In the genomic region with DNA sequence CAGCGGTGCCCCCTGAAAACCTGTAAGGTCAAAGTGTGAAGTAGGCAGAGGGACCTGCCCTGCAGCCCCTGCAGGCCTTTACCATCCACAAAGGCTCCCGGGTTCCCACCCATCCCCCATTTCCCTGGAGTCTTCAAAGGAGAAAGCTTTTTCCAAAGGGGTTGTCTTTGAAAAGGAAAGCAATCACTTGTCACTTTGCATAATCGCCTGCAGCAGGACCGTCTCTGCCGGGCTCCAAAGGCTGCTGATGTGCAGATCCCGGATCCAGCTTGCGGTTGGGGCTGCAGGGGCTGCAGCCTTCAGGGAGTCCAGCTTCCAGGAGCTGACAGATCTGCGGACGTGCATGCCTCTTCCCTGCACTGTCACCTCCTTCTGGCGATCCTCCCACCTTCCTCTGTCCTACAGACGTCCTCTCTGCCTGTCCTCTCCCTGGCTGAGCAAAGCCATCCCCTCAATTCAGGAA, we compare ENCODE assay signal across 12 mouse cellular contexts. TPM values are rescaled to one million over a fixed set of nuclear protein-coding genes. Genes with fewer than 3 reads are reported as not detected.
DNase-seq lines count a peak whose midpoint lies in the region; ATAC-seq lines count a peak whose summit lies in the region.
"Had no signal": no experiment of that assay in that cellular context is flagged by ENCODE, and none has a peak within 500 bp of the region (broad histone marks: within the 10 kb centered on the region; RNA-seq: fewer than 3 reads in every experiment).

No protein-coding gene starts in this region.

- no peak for ATAC-seq in kidney, embryonic 16.5 days (ENCODE audit: low FRiP score, low TSS enrichment)
- peak; percentile 68 for ATAC-seq in hindbrain, embryonic 12.5 days (ENCODE audit: low FRiP score)

- no peak for DNase-seq in kidney, postnatal 14 days
- peak; percentile 84 for DNase-seq in embryo, embryonic 10.5 days (ENCODE audit: low spot score)
- DNase-seq in neural tube, embryonic 10.5 days (ENCODE audit: extremely low spot score, low spot score) = peak; percentile 66
- no peak for DNase-seq in thymus, postnatal 36 days
- no peak for DNase-seq in left cerebral cortex, adult 11 months (ENCODE audit: low spot score)
- DNase-seq in gastrocnemius, postnatal 4 days (ENCODE audit: low spot score in 2 of 2) = no peak
- DNase-seq: kidney, adult 8-10 months had no signal

- no peak overlapping the region for H3K4me3 ChIP-seq in kidney, embryonic 16.5 days (ENCODE audit: low read length)
- no peak overlapping the region for H3K4me3 ChIP-seq in hindbrain, embryonic 12.5 days

- H3K9ac ChIP-seq in kidney, embryonic 16.5 days (replicated peaks; ENCODE audit: low read length) = 0 out of 2 replicates have a peak overlapping the region, but pooled peaks have one; percentile 35
- H3K9ac ChIP-seq in hindbrain, embryonic 12.5 days = peak overlapping the region; percentile 44; the same call in 1 of the 2 replicates

- peaks cover 6% of the 10 kb centered on the region; the same call in 1 of the 2 replicates for H3K4me1 ChIP-seq in kidney, embryonic 16.5 days (ENCODE audit: insufficient read depth, low read length)
- peaks cover 45% of the 10 kb centered on the region for H3K4me1 ChIP-seq in hindbrain, embryonic 12.5 days

- peak overlapping the region; percentile 26 for H3K4me2 ChIP-seq in kidney, embryonic 16.5 days (replicated peaks; ENCODE audit: low read depth, low read length)
- peak overlapping the region; percentile 32 for H3K4me2 ChIP-seq in hindbrain, embryonic 12.5 days (replicated peaks)

- H3K9me3 ChIP-seq in kidney, embryonic 16.5 days (ENCODE audit: low read length) = no peaks in the 10 kb centered on the region
- no peaks in the 10 kb centered on the region for H3K9me3 ChIP-seq in hindbrain, embryonic 12.5 days (replicated peaks)

- WGBS in kidney, embryonic 16.5 days = 2% methylated on average over 11 of the region's 11 CpGs
- WGBS in hindbrain, embryonic 12.5 days = under 1% methylated on average over 11 of the region's 11 CpGs

- no peaks in the 10 kb centered on the region for H3K27me3 ChIP-seq in kidney, embryonic 16.5 days (ENCODE audit: insufficient read depth, low read length)
- no peaks in the 10 kb centered on the region for H3K27me3 ChIP-seq in hindbrain, embryonic 12.5 days

- H3K36me3 ChIP-seq in kidney, embryonic 16.5 days (ENCODE audit: insufficient read depth, low read length) = peaks cover 4% of the 10 kb centered on the region; the same call in 1 of the 2 replicates
- peaks cover 12% of the 10 kb centered on the region for H3K36me3 ChIP-seq in hindbrain, embryonic 12.5 days

- no peak overlapping the region for H3K27ac ChIP-seq in kidney, embryonic 16.5 days (ENCODE audit: low read length)
- peak overlapping the region; percentile 80 for H3K27ac ChIP-seq in hindbrain, embryonic 12.5 days

RNA-seq across cellular contexts. Expression of a gene that starts 6.0 kb away (rescaled TPM):
- 0.07 TPM in 1 of 2 replicates, not detected in the other for polyA plus RNA-seq in kidney, embryonic 16.5 days (2015; fragmentation: Nextera tagmentation; extraction: Ambion mirVana)
- polyA plus RNA-seq in hindbrain, embryonic 12.5 days (2016; fragmentation: Nextera tagmentation; extraction: Ambion mirVana) = not detected in 2 replicates
- not detected for total RNA-seq in gastrocnemius, postnatal 4 days (2021)
- total RNA-seq: liver, adult 2 months; MEL had no signal
- polyA plus RNA-seq: liver, adult 2 months had no signal

RNA-seq across cellular contexts. Expression of a gene that starts 12.2 kb away (rescaled TPM):
- polyA plus RNA-seq in kidney, embryonic 16.5 days (2015; fragmentation: Nextera tagmentation; extraction: Ambion mirVana) = 0.10 TPM in 1 of 2 replicates, not detected in the other
- 0.17 TPM in 1 of 2 replicates, not detected in the other for polyA plus RNA-seq in hindbrain, embryonic 12.5 days (2016; fragmentation: Nextera tagmentation; extraction: Ambion mirVana)
- total RNA-seq in gastrocnemius, postnatal 4 days (2021) = not detected
- total RNA-seq: liver, adult 2 months; MEL had no signal
- polyA plus RNA-seq: liver, adult 2 months; testis, adult 2 months had no signal

RNA-seq across cellular contexts. Expression of a gene that starts 39.2 kb away (rescaled TPM):
- 29.9 and 31.0 TPM in 2 replicates for polyA plus RNA-seq in kidney, embryonic 16.5 days (2015; fragmentation: Nextera tagmentation; extraction: Ambion mirVana)
- polyA plus RNA-seq in hindbrain, embryonic 12.5 days (2016; fragmentation: Nextera tagmentation; extraction: Ambion mirVana) = 28.0 and 30.8 TPM in 2 replicates
- total RNA-seq in gastrocnemius, postnatal 4 days (2021) = 10 to 100 TPM; 45.8 to 47.8 TPM

RNA-seq across cellular contexts. Expression of a gene that starts 50.4 kb away (rescaled TPM):
- 11.8 and 15.2 TPM in 2 replicates for polyA plus RNA-seq in kidney, embryonic 16.5 days (2015; fragmentation: Nextera tagmentation; extraction: Ambion mirVana)
- polyA plus RNA-seq in hindbrain, embryonic 12.5 days (2016; fragmentation: Nextera tagmentation; extraction: Ambion mirVana) = 5.0 and 6.7 TPM in 2 replicates
- 1 to 10 TPM; 5.5 to 8.1 TPM for total RNA-seq in gastrocnemius, postnatal 4 days (2021)

Comparison
In these comparisons a context has a peak if more than half of its experiments do, and no peak if none do; other contexts are left out.
1. DNase-seq: peak in embryo, embryonic 10.5 days (single experiment) and neural tube, embryonic 10.5 days (single experiment); none in kidney, postnatal 14 days (single experiment), thymus, postnatal 36 days (0 of 2), left cerebral cortex, adult 11 months (single experiment) and gastrocnemius, postnatal 4 days (0 of 2).